Mouse (Mus musculus) MN1 (cell line): ENCODE results near the gene Sel1l2.
"Not testable (repeated sequence)": the region's sequence is repeated elsewhere in the genome, so short reads cannot be mapped to it uniquely, and the experiment has no call there.

Experiments
- DNase-seq: peaks from one replicate; pipeline ENCODE4 v3.0.0-alpha.2; 2016; ENCODE audit warnings: low spot score

Sel1l2 gene

GRCm38 (mm10) chr2:140214519-140215027, 174.9 kb downstream of the Sel1l2 start:
- no peak for DNase-seq

GRCm38 (mm10) chr2:140203756-140204155, 185.8 kb downstream of the Sel1l2 start:
- no peak for DNase-seq

- DNase-seq: no peak
These were observed 186.9 kb downstream of the Sel1l2 start for GRCm38 (mm10) chr2:140202573-140202972.

GRCm38 (mm10) chr2:140200713-140201112, 188.8 kb downstream of the Sel1l2 start:
- no peak for DNase-seq

- DNase-seq: not testable (repeated sequence)
These were observed 203.8 kb downstream of the Sel1l2 start for GRCm38 (mm10) chr2:140185685-140186210.
